Mouse (Mus musculus) liver, embryonic 14.5 days (tissue): ENCODE results near the gene Atat1. TPM values are rescaled to one million over a fixed set of nuclear protein-coding genes. Genes with fewer than 3 reads are reported as not detected.

Source experiments
- ATAC-seq: fragments of 200-750 bp; cut with Nextera tagmentation; 2 replicates; pipeline ENCODE4 v1.8.0; 2017; ENCODE audit warnings: moderate number of reproducible peaks, mild to moderate bottlenecking, moderate library complexity; ENCODE audit not compliant: insufficient read depth
- DNase-seq, 3 experiments: peaks; one replicate each; pipeline ENCODE4 v3.0.0-alpha.2; 2012 to 2013; ENCODE audit warnings: low read depth in 3 of 3, low spot score in 3 of 3
- H3K27ac ChIP-seq: fragments of 300-500 bp; sonication (generic); 2 replicates; pipeline ENCODE4 v1.5.1; 2014; ENCODE audit warnings: moderate library complexity, mild to moderate bottlenecking, control low read depth, inconsistent platforms
- H3K27me3 ChIP-seq: fragments of 300-500 bp; sonication (generic); 2 replicates; pipeline ENCODE4 v1.6.1; 2014; ENCODE audit warnings: mild to moderate bottlenecking, low read length, moderate library complexity; ENCODE audit not compliant: control insufficient read depth, insufficient read depth
- H3K36me3 ChIP-seq: fragments of 300-500 bp; sonication (generic); replicated peaks from 2 replicates; pipeline ENCODE4 v1.6.1; 2014; ENCODE audit warnings: low read depth; ENCODE audit not compliant: control insufficient read depth, insufficient read depth
- H3K4me1 ChIP-seq, 2 experiments: fragments of 200-500 bp in 1 of 2; fragments of 300-500 bp in 1 of 2; sonication (generic) in 1 of 2; replicated peaks; 2 replicates each; pipeline ENCODE4 v1.6.1; 2012 to 2014; ENCODE audit warnings: antibody characterized with exemption in 1 of 2, inconsistent platforms in 1 of 2, low read length in 1 of 2; ENCODE audit not compliant: control insufficient read depth in 2 of 2, insufficient read depth in 2 of 2
- H3K4me2 ChIP-seq: fragments of 300-500 bp; sonication (generic); 2 replicates; pipeline ENCODE4 v1.6.1; 2014; ENCODE audit warnings: low read depth, mild to moderate bottlenecking, control low read depth, moderate library complexity
- H3K4me3 ChIP-seq, 2 experiments: fragments of 200-500 bp in 1 of 2; fragments of 300-500 bp in 1 of 2; sonication (generic) in 1 of 2; 2 replicates each; pipeline ENCODE4 v1.5.1; 2012 to 2014; ENCODE audit warnings: low read depth in 2 of 2, low read length in 2 of 2, mild to moderate bottlenecking in 2 of 2, control low read depth in 1 of 2, inconsistent platforms in 1 of 2, moderate library complexity in 1 of 2; ENCODE audit not compliant: insufficient read depth in 1 of 2
- H3K9ac ChIP-seq: fragments of 300-500 bp; sonication (generic); replicated peaks from 2 replicates; pipeline ENCODE4 v1.6.1; 2014; ENCODE audit warnings: mild to moderate bottlenecking, control low read depth, moderate library complexity
- H3K9me3 ChIP-seq: fragments of 300-500 bp; sonication (generic); 2 replicates; pipeline ENCODE4 v1.6.1; 2016; ENCODE audit warnings: low read length, mixed read lengths; ENCODE audit not compliant: control insufficient read depth
- CTCF ChIP-seq: IDR thresholded peaks from 2 replicates; pipeline ENCODE4 v1.5.1; 2016; ENCODE audit warnings: antibody characterized with exemption, low read depth, control low read depth
- EP300 ChIP-seq: IDR thresholded peaks from 2 replicates; pipeline ENCODE4 v1.6.1; 2016; ENCODE audit warnings: antibody characterized with exemption, low read depth
- WGBS: fragments of 180-500 bp; shearing (Covaris S2); extraction: QIAGEN DNeasy Blood & Tissue Kit; methylation state at CpG from one replicate; pipeline ENCODE4 v1.1.7; 2014; ENCODE audit not compliant: insufficient replicate concordance; 5-methylcytosine and 5-hydroxymethylcytosine counted together
- polyA plus RNA-seq, 2 experiments: library from polyadenylated mRNA; depleted of rRNA in 1 of 2; stranded (reverse) in 1 of 2; unstranded in 1 of 2; fragments of >200 nt; fragmentation: Nextera tagmentation in 1 of 2; extraction: Ambion mirVana in 1 of 2; gene quantifications; 2 replicates each; pipeline versions ENCODE4 v1.2.1 to v1.2.3; 2012 to 2014

The Atat1 gene
- polyA plus RNA-seq, 2 experiments, result 3.3 to 8.5 TPM

GRCm38 (mm10) chr17:35903992-35904355 is 5.9 kb downstream of the Atat1 start:
- no peak overlapping the region for H3K4me2 ChIP-seq
- no peak for TF ChIP-seq CTCF
- no peak for TF ChIP-seq EP300
- H3K9me3 ChIP-seq, result no peaks in the 10 kb centered on the region
- no peaks in the 10 kb centered on the region for H3K27me3 ChIP-seq
- H3K9ac ChIP-seq, result no peak overlapping the region
- ATAC-seq (no peak), DNase-seq (no peak)
- H3K36me3 ChIP-seq, result no peaks in the 10 kb centered on the region; the same call in 1 of the 2 replicates
- H3K27ac ChIP-seq, result no peak overlapping the region
- no peak overlapping the region for H3K4me3 ChIP-seq
- peaks cover 1 to 9% of the 10 kb centered on the region in 2 experiments; a peak in 3 of 4 replicates for H3K4me1 ChIP-seq
- 31% methylated on average over 4 of the region's 4 CpGs for WGBS

GRCm38 (mm10) chr17:35903343-35903991 is 6.4 kb downstream of the Atat1 start:
- Histone ChIP-seq H3K36me3 (no peaks in the 10 kb centered on the region; the same call in 1 of the 2 replicates), H3K4me1 (peaks cover 0 to 8% of the 10 kb centered on the region in 2 experiments; a peak in 2 of 4 replicates), H3K9me3 (no peaks in the 10 kb centered on the region), H3K27ac (no peak overlapping the region), H3K27me3 (no peaks in the 10 kb centered on the region), H3K4me2 (no peak overlapping the region), H3K9ac (no peak overlapping the region), H3K4me3 (no peak overlapping the region)
- ATAC-seq (no peak), DNase-seq (no peak)
- WGBS, result 59% methylated on average over 9 of the region's 9 CpGs
- TF ChIP-seq EP300 (no peak), CTCF (no peak)

GRCm38 (mm10) chr17:35900636-35901035 is 9.2 kb downstream of the Atat1 start:
- ATAC-seq (no peak), DNase-seq (no peak)
- H3K4me3 ChIP-seq, result no peak overlapping the region
- peaks cover 7 to 20% of the 10 kb centered on the region in 2 experiments; a peak in 3 of 4 replicates for H3K4me1 ChIP-seq
- TF ChIP-seq CTCF (no peak), EP300 (no peak)
- H3K27me3 ChIP-seq, result no peaks in the 10 kb centered on the region
- H3K4me2 ChIP-seq, result no peak overlapping the region
- H3K27ac ChIP-seq, result no peak overlapping the region
- H3K36me3 ChIP-seq, result no peaks in the 10 kb centered on the region; the same call in 1 of the 2 replicates
- 20% methylated on average over 3 of the region's 3 CpGs for WGBS
- no peak overlapping the region for H3K9ac ChIP-seq
- H3K9me3 ChIP-seq, result no peaks in the 10 kb centered on the region

GRCm38 (mm10) chr17:35897644-35898573 is 12.0 kb downstream of the Atat1 start:
- Histone ChIP-seq H3K27me3 (no peaks in the 10 kb centered on the region), H3K9me3 (no peaks in the 10 kb centered on the region), H3K9ac (peak overlapping the region; percentile 72), H3K4me2 (peak overlapping the region; percentile 90), H3K36me3 (peaks cover 2% of the 10 kb centered on the region), H3K27ac (peak overlapping the region; percentile 65), H3K4me3 (peak overlapping the region; percentile 25 to 81; a peak in 3 of 4 replicates), H3K4me1 (peaks cover 7 to 22% of the 10 kb centered on the region in 2 experiments; a peak in 3 of 4 replicates)
- DNase-seq (no peak), ATAC-seq (peak; percentile 51)
- 32% methylated on average over 23 of the region's 23 CpGs for WGBS
- no peak for TF ChIP-seq EP300
- TF ChIP-seq CTCF, result no peak
